Mouse (Mus musculus): ENCODE results near the gene Mtch1. TPM values are rescaled to one million over a fixed set of nuclear protein-coding genes. Genes with fewer than 3 reads are reported as not detected.
A peak's percentile ranks its signal among the peaks of the same experiment; 100 is the strongest.
"Not testable (repeated sequence)": the region's sequence is repeated elsewhere in the genome, so short reads cannot be mapped to it uniquely, and the experiment has no call there.

Gene Mtch1
- polyA plus RNA-seq, 1 experiment from 2014 or later: 530 TPM

- DNase-seq (ENCODE audit: low spot score) (peak; percentile 45), ATAC-seq (ENCODE audit: low FRiP score) (peak; percentile 59; the same call in 1 of the 2 replicates)
- Histone ChIP-seq H3K4me2 (replicated peaks) (peak overlapping the region; percentile 73), H3K27me3 (ENCODE audit: control insufficient read depth, insufficient read depth, low read length) (no peaks in the 10 kb centered on the region), H3K9me3 (ENCODE audit: control insufficient read depth, low read length) (no peaks in the 10 kb centered on the region), H3K9ac (peak overlapping the region; percentile 63), H3K4me1 (replicated peaks; ENCODE audit: control insufficient read depth, insufficient read depth, low read length) (peaks cover 29% of the 10 kb centered on the region), H3K4me3 (replicated peaks; ENCODE audit: low read length) (no peak overlapping the region), H3K36me3 (replicated peaks; ENCODE audit: control insufficient read depth, insufficient read depth) (no peaks in the 10 kb centered on the region), H3K27ac (peak overlapping the region; percentile 96)
- 12% methylated on average over 5 of the region's 5 CpGs for WGBS
These were observed 7.7 kb upstream of the Mtch1 start for GRCm38 (mm10) chr17:29355461-29355840.

GRCm38 (mm10) chr17:29351056-29351455 is 3.3 kb upstream of the Mtch1 start:
- H3K9me3 ChIP-seq (ENCODE audit: control insufficient read depth, low read length); ATAC-seq (ENCODE audit: low FRiP score); H3K27me3 ChIP-seq (ENCODE audit: control insufficient read depth, insufficient read depth, low read length); DNase-seq (ENCODE audit: low spot score); H3K27ac ChIP-seq; H3K9ac ChIP-seq; H3K4me3 ChIP-seq (replicated peaks; ENCODE audit: low read length); H3K4me2 ChIP-seq (replicated peaks); H3K36me3 ChIP-seq (replicated peaks; ENCODE audit: control insufficient read depth, insufficient read depth): not testable (repeated sequence)
- peaks cover 24% of the 10 kb centered on the region for H3K4me1 ChIP-seq (replicated peaks; ENCODE audit: control insufficient read depth, insufficient read depth, low read length)
- 59% methylated on average over 5 of the region's 5 CpGs for WGBS

GRCm38 (mm10) chr17:29348996-29349395 is 1.3 kb upstream of the Mtch1 start:
- no peak overlapping the region for H3K4me2 ChIP-seq (replicated peaks)
- H3K27ac ChIP-seq: no peak overlapping the region
- no peaks in the 10 kb centered on the region for H3K9me3 ChIP-seq (ENCODE audit: control insufficient read depth, low read length)
- peaks cover 3% of the 10 kb centered on the region for H3K36me3 ChIP-seq (replicated peaks; ENCODE audit: control insufficient read depth, insufficient read depth)
- no peaks in the 10 kb centered on the region for H3K27me3 ChIP-seq (ENCODE audit: control insufficient read depth, insufficient read depth, low read length)
- H3K9ac ChIP-seq: no peak overlapping the region
- WGBS: 73% methylated on average over 2 of the region's 2 CpGs
- ATAC-seq (ENCODE audit: low FRiP score): no peak
- H3K4me1 ChIP-seq (replicated peaks; ENCODE audit: control insufficient read depth, insufficient read depth, low read length): peaks cover 22% of the 10 kb centered on the region
- no peak for DNase-seq (ENCODE audit: low spot score)
- H3K4me3 ChIP-seq (replicated peaks; ENCODE audit: low read length): no peak overlapping the region

- ATAC-seq (ENCODE audit: low FRiP score) (peak; percentile 47), DNase-seq (ENCODE audit: low spot score) (no peak)
- Histone ChIP-seq H3K27ac (peak overlapping the region; percentile 93), H3K27me3 (ENCODE audit: control insufficient read depth, insufficient read depth, low read length) (no peaks in the 10 kb centered on the region), H3K4me2 (replicated peaks) (peak overlapping the region; percentile 68), H3K9ac (peak overlapping the region; percentile 95), H3K9me3 (ENCODE audit: control insufficient read depth, low read length) (no peaks in the 10 kb centered on the region), H3K4me1 (replicated peaks; ENCODE audit: control insufficient read depth, insufficient read depth, low read length) (peaks cover 25% of the 10 kb centered on the region), H3K36me3 (replicated peaks; ENCODE audit: control insufficient read depth, insufficient read depth) (peaks cover 21% of the 10 kb centered on the region), H3K4me3 (replicated peaks; ENCODE audit: low read length) (peak overlapping the region; percentile 93)
- WGBS: under 1% methylated on average over 45 of the region's 45 CpGs
These were observed 549 bp downstream of the Mtch1 start for GRCm38 (mm10) chr17:29347126-29347644.

- Histone ChIP-seq H3K4me1 (replicated peaks; ENCODE audit: control insufficient read depth, insufficient read depth, low read length) (peaks cover 31% of the 10 kb centered on the region), H3K9me3 (ENCODE audit: control insufficient read depth, low read length) (no peaks in the 10 kb centered on the region), H3K27ac (peak overlapping the region; percentile 93), H3K36me3 (replicated peaks; ENCODE audit: control insufficient read depth, insufficient read depth) (peaks cover 25% of the 10 kb centered on the region), H3K4me3 (replicated peaks; ENCODE audit: low read length) (peak overlapping the region; percentile 93), H3K9ac (peak overlapping the region; percentile 95), H3K4me2 (replicated peaks) (peak overlapping the region; percentile 68), H3K27me3 (ENCODE audit: control insufficient read depth, insufficient read depth, low read length) (no peaks in the 10 kb centered on the region)
- DNase-seq (ENCODE audit: low spot score) (peak; percentile 60), ATAC-seq (ENCODE audit: low FRiP score) (0 out of 2 replicates have a peak, but pooled peaks have one; percentile 22)
- WGBS: 1% methylated on average over 11 of the region's 11 CpGs
These were observed 1.1 kb downstream of the Mtch1 start for GRCm38 (mm10) chr17:29346496-29347125.

GRCm38 (mm10) chr17:29345272-29345671 is 2.5 kb downstream of the Mtch1 start:
- H3K4me3 ChIP-seq (replicated peaks; ENCODE audit: low read length): no peak overlapping the region; the same call in 1 of the 2 replicates
- H3K4me2 ChIP-seq (replicated peaks): peak overlapping the region; percentile 68
- H3K9ac ChIP-seq: no peak overlapping the region
- no peaks in the 10 kb centered on the region for H3K27me3 ChIP-seq (ENCODE audit: control insufficient read depth, insufficient read depth, low read length)
- peaks cover 31% of the 10 kb centered on the region for H3K36me3 ChIP-seq (replicated peaks; ENCODE audit: control insufficient read depth, insufficient read depth)
- no peak overlapping the region for H3K27ac ChIP-seq
- 95% methylated on average over 12 of the region's 12 CpGs for WGBS
- H3K4me1 ChIP-seq (replicated peaks; ENCODE audit: control insufficient read depth, insufficient read depth, low read length): peaks cover 37% of the 10 kb centered on the region
- ATAC-seq (ENCODE audit: low FRiP score): no peak
- DNase-seq (ENCODE audit: low spot score): no peak
- H3K9me3 ChIP-seq (ENCODE audit: control insufficient read depth, low read length): no peaks in the 10 kb centered on the region

- no peaks in the 10 kb centered on the region for H3K9me3 ChIP-seq (ENCODE audit: control insufficient read depth, low read length)
- no peak overlapping the region for H3K4me3 ChIP-seq (replicated peaks; ENCODE audit: low read length)
- no peaks in the 10 kb centered on the region for H3K27me3 ChIP-seq (ENCODE audit: control insufficient read depth, insufficient read depth, low read length)
- H3K4me2 ChIP-seq (replicated peaks): no peak overlapping the region
- H3K9ac ChIP-seq: no peak overlapping the region
- DNase-seq (ENCODE audit: low spot score): no peak
- no peak for ATAC-seq (ENCODE audit: low FRiP score)
- H3K36me3 ChIP-seq (replicated peaks; ENCODE audit: control insufficient read depth, insufficient read depth): peaks cover 51% of the 10 kb centered on the region
- no peak overlapping the region for H3K27ac ChIP-seq
- 91% methylated on average over 5 of the region's 5 CpGs for WGBS
- peaks cover 44% of the 10 kb centered on the region for H3K4me1 ChIP-seq (replicated peaks; ENCODE audit: control insufficient read depth, insufficient read depth, low read length)
These were observed 4.5 kb downstream of the Mtch1 start for GRCm38 (mm10) chr17:29343241-29343640.

GRCm38 (mm10) chr17:29342010-29342910 is 5.5 kb downstream of the Mtch1 start:
- Histone ChIP-seq H3K4me3 (replicated peaks; ENCODE audit: low read length) (no peak overlapping the region), H3K4me1 (replicated peaks; ENCODE audit: control insufficient read depth, insufficient read depth, low read length) (peaks cover 42% of the 10 kb centered on the region), H3K4me2 (replicated peaks) (0 out of 2 replicates have a peak overlapping the region, but pooled peaks have one; percentile 1), H3K36me3 (replicated peaks; ENCODE audit: control insufficient read depth, insufficient read depth) (peaks cover 61% of the 10 kb centered on the region), H3K27me3 (ENCODE audit: control insufficient read depth, insufficient read depth, low read length) (no peaks in the 10 kb centered on the region), H3K27ac (peak overlapping the region; percentile 69; the same call in 1 of the 2 replicates), H3K9ac (peak overlapping the region; percentile 4), H3K9me3 (ENCODE audit: control insufficient read depth, low read length) (no peaks in the 10 kb centered on the region)
- WGBS: 50% methylated on average over 13 of the region's 13 CpGs
- no peak for DNase-seq (ENCODE audit: low spot score)
- 0 out of 2 replicates have a peak, but pooled peaks have one; percentile 7 for ATAC-seq (ENCODE audit: low FRiP score)

- DNase-seq (ENCODE audit: low spot score): peak; percentile 63
- Histone ChIP-seq H3K4me2 (replicated peaks) (peak overlapping the region; percentile 1; the same call in 1 of the 2 replicates), H3K27me3 (ENCODE audit: control insufficient read depth, insufficient read depth, low read length) (no peaks in the 10 kb centered on the region), H3K9me3 (ENCODE audit: control insufficient read depth, low read length) (no peaks in the 10 kb centered on the region), H3K4me3 (replicated peaks; ENCODE audit: low read length) (no peak overlapping the region), H3K36me3 (replicated peaks; ENCODE audit: control insufficient read depth, insufficient read depth) (peaks cover 68% of the 10 kb centered on the region), H3K4me1 (replicated peaks; ENCODE audit: control insufficient read depth, insufficient read depth, low read length) (peaks cover 42% of the 10 kb centered on the region), H3K27ac (peak overlapping the region; percentile 69; the same call in 1 of the 2 replicates), H3K9ac (peak overlapping the region; percentile 4)
- peak; percentile 32 for ATAC-seq (ENCODE audit: low FRiP score)
- 17% methylated on average over 9 of the region's 9 CpGs for WGBS
These were observed 6.1 kb downstream of the Mtch1 start for GRCm38 (mm10) chr17:29341591-29342003.
